Mouse (Mus musculus) MEL (cell line): Measurements from ENCODE around the gene Gla. TPM values are rescaled to one million over a fixed set of nuclear protein-coding genes. Genes with fewer than 3 reads are reported as not detected.

ENCODE experiments used
- DNase-seq: peaks from one replicate; pipeline ENCODE4 v3.0.0; 2011; ENCODE audit warnings: low read depth, low spot score
- H3K27ac ChIP-seq: 2 replicates; pipeline ENCODE4 v1.5.1; 2012; ENCODE audit warnings: low read depth, mild to moderate bottlenecking, control low read depth, low read length, moderate library complexity; ENCODE audit not compliant: control insufficient read depth
- H3K27me3 ChIP-seq, 2 experiments: fragments of 150-350 bp in 1 of 2; sonication (generic) in 1 of 2; 2 replicates each; pipeline ENCODE4 v1.6.1; 2012; ENCODE audit warnings: low read length in 2 of 2, mild to moderate bottlenecking in 2 of 2, improper control_type of control experiment in 1 of 2, moderate library complexity in 1 of 2; ENCODE audit not compliant: insufficient read depth in 2 of 2, control insufficient read depth in 1 of 2
- H3K36me3 ChIP-seq, 2 experiments: 2 replicates each; pipeline ENCODE4 v1.6.1; 2012 to 2014; ENCODE audit warnings: low read length in 2 of 2, improper control_type of control experiment in 1 of 2, inconsistent platforms in 1 of 2, mild to moderate bottlenecking in 1 of 2; ENCODE audit not compliant: insufficient read depth in 2 of 2, control insufficient read depth in 1 of 2
- H3K4me1 ChIP-seq, 2 experiments: fragments of 150-350 bp in 1 of 2; sonication (generic) in 1 of 2; 2 replicates each; pipeline ENCODE4 v1.6.1; 2012; ENCODE audit warnings: low read length in 2 of 2, improper control_type of control experiment in 1 of 2, mild to moderate bottlenecking in 1 of 2; ENCODE audit not compliant: insufficient read depth in 2 of 2, control insufficient read depth in 1 of 2
- H3K4me3 ChIP-seq, 2 experiments: fragments of 150-350 bp in 1 of 2; sonication (generic) in 1 of 2; 2 replicates each; pipeline ENCODE4 v1.5.1; 2012; ENCODE audit warnings: low read depth in 2 of 2, low read length in 2 of 2, mild to moderate bottlenecking in 2 of 2, moderate library complexity in 2 of 2, control low read depth in 1 of 2, improper control_type of control experiment in 1 of 2; ENCODE audit not compliant: control insufficient read depth in 1 of 2, insufficient read depth in 1 of 2
- H3K79me2 ChIP-seq: 2 replicates; pipeline ENCODE4 v1.6.1; 2012; ENCODE audit warnings: mild to moderate bottlenecking, low read length, moderate library complexity; ENCODE audit not compliant: control insufficient read depth, poor library complexity, insufficient read depth
- H3K9ac ChIP-seq: 2 replicates; pipeline ENCODE4 v1.6.1; 2012; ENCODE audit warnings: low read depth, mild to moderate bottlenecking, control low read depth, low read length, moderate library complexity; ENCODE audit not compliant: control insufficient read depth, poor library complexity, severe bottlenecking
- H3K9me3 ChIP-seq: fragments of 150-350 bp; sonication (generic); replicated peaks from 2 replicates; pipeline ENCODE4 v1.6.1; 2012; ENCODE audit warnings: mild to moderate bottlenecking, low read length, improper control_type of control experiment, moderate library complexity; ENCODE audit not compliant: insufficient read depth
- BHLHE40 ChIP-seq: IDR thresholded peaks from 2 replicates; pipeline ENCODE4 v1.6.1; 2012; ENCODE audit warnings: low read depth, mild to moderate bottlenecking, inconsistent platforms, low read length, improper control_type of control experiment, borderline replicate concordance
- CHD1 ChIP-seq: IDR thresholded peaks from 2 replicates; pipeline ENCODE4 v1.6.1; 2012; ENCODE audit warnings: low read depth, mild to moderate bottlenecking, inconsistent platforms, low read length, improper control_type of control experiment
- ELF1 ChIP-seq: IDR thresholded peaks from 2 replicates; pipeline ENCODE4 v1.6.1; 2014; ENCODE audit warnings: low read depth, mild to moderate bottlenecking, inconsistent platforms, low read length, improper control_type of control experiment, moderate library complexity
- KAT2A ChIP-seq: conservative IDR thresholded peaks from 2 replicates; pipeline ENCODE4 v1.6.1; 2012; ENCODE audit warnings: low read depth, low read length, improper control_type of control experiment, inconsistent platforms
- MAFK ChIP-seq: IDR thresholded peaks from 2 replicates; pipeline ENCODE4 v1.6.1; 2011; ENCODE audit warnings: low read depth, mild to moderate bottlenecking, low read length, improper control_type of control experiment, borderline replicate concordance
- MEF2A ChIP-seq: IDR thresholded peaks from 2 replicates; pipeline ENCODE4 v1.6.1; 2014; ENCODE audit warnings: low read depth, mild to moderate bottlenecking, inconsistent platforms, low read length, improper control_type of control experiment; ENCODE audit not compliant: poor library complexity, insufficient replicate concordance, severe bottlenecking; ENCODE audit errors: extremely low read depth
- NELFE ChIP-seq: IDR thresholded peaks from 2 replicates; pipeline ENCODE4 v1.6.1; 2011; ENCODE audit warnings: low read depth, low read length, improper control_type of control experiment
- NRF1 ChIP-seq: IDR thresholded peaks from 2 replicates; pipeline ENCODE4 v1.6.1; 2014; ENCODE audit warnings: low read depth, mild to moderate bottlenecking, inconsistent platforms, low read length, improper control_type of control experiment, moderate library complexity; ENCODE audit not compliant: poor library complexity, insufficient read depth, severe bottlenecking
- POLR2AphosphoS2 ChIP-seq: IDR thresholded peaks from 2 replicates; pipeline ENCODE4 v1.6.1; 2011; ENCODE audit warnings: low read length, improper control_type of control experiment
- RAD21 ChIP-seq: IDR thresholded peaks from 2 replicates; pipeline ENCODE4 v1.6.1; 2011; ENCODE audit warnings: mild to moderate bottlenecking, low read depth, low read length, improper control_type of control experiment
- SIN3A ChIP-seq: IDR thresholded peaks from 2 replicates; pipeline ENCODE4 v1.6.1; 2012; ENCODE audit warnings: low read length, improper control_type of control experiment, inconsistent platforms
- SMC3 ChIP-seq: IDR thresholded peaks from 2 replicates; pipeline ENCODE4 v1.6.1; 2011; ENCODE audit warnings: low read depth, low read length, improper control_type of control experiment
- TAL1 ChIP-seq: IDR thresholded peaks from 2 replicates; pipeline ENCODE4 v1.6.1; 2012; ENCODE audit warnings: mild to moderate bottlenecking, inconsistent platforms, low read length, moderate library complexity, mixed read lengths
- TBP ChIP-seq: IDR thresholded peaks from 2 replicates; pipeline ENCODE4 v1.8.0; 2011; ENCODE audit warnings: low read depth, low read length, improper control_type of control experiment
- TCF12 ChIP-seq: IDR thresholded peaks from 2 replicates; pipeline ENCODE4 v1.6.1; 2014; ENCODE audit warnings: low read depth, mild to moderate bottlenecking, inconsistent platforms, low read length, improper control_type of control experiment, moderate library complexity
- UBTF ChIP-seq: IDR thresholded peaks from 2 replicates; pipeline ENCODE4 v1.6.1; 2012; ENCODE audit warnings: low read depth, mild to moderate bottlenecking, inconsistent platforms, low read length, improper control_type of control experiment, moderate library complexity, borderline replicate concordance; ENCODE audit not compliant: insufficient read depth
- USF2 ChIP-seq, 2 experiments: IDR thresholded peaks; 2 replicates each; pipeline ENCODE4 v1.6.1; 2011 to 2012; ENCODE audit warnings: improper control_type of control experiment in 2 of 2, low read length in 2 of 2, borderline replicate concordance in 1 of 2, inconsistent platforms in 1 of 2, low read depth in 1 of 2, mild to moderate bottlenecking in 1 of 2; ENCODE audit not compliant: insufficient read depth in 1 of 2
- ZC3H11A ChIP-seq: IDR thresholded peaks from 2 replicates; pipeline ENCODE4 v1.6.1; 2012; ENCODE audit warnings: low read depth, mild to moderate bottlenecking, inconsistent platforms, low read length, improper control_type of control experiment
- ZKSCAN1 ChIP-seq: IDR thresholded peaks from 2 replicates; pipeline ENCODE4 v1.6.1; 2012; ENCODE audit warnings: low read depth, mild to moderate bottlenecking, inconsistent platforms, low read length, improper control_type of control experiment, moderate library complexity
- ZMIZ1 ChIP-seq: IDR thresholded peaks from 2 replicates; pipeline ENCODE4 v1.6.1; 2012; ENCODE audit warnings: low read depth, mild to moderate bottlenecking, inconsistent platforms, low read length, improper control_type of control experiment, moderate library complexity
- ZNF384 ChIP-seq: IDR thresholded peaks from 2 replicates; pipeline ENCODE4 v1.6.1; 2012; ENCODE audit warnings: low read depth, mild to moderate bottlenecking, inconsistent platforms, low read length, improper control_type of control experiment
- polyA plus RNA-seq, 2 experiments: library from polyadenylated mRNA; stranded (reverse) in 1 of 2; unstranded in 1 of 2; fragments of >175 nt in 1 of 2; fragments of >200 nt in 1 of 2; gene quantifications; 2 replicates each; pipeline versions ENCODE4 v1.2.1 to v1.2.4; 2012; ENCODE audit warnings: low replicate concordance in 2 of 2, low read depth in 1 of 2; ENCODE audit not compliant: insufficient read length in 2 of 2, insufficient read depth in 1 of 2, missing spikeins in 1 of 2
- total RNA-seq: library from RNA; depleted of rRNA; stranded (reverse); fragments of 300-350 nt; gene quantifications from 2 replicates; pipeline ENCODE4 v1.2.3, GENCODE M21; 2012

Gene Gla
- total and polyA plus RNA-seq, 3 experiments, result 10.2 to 17.0 TPM; not detected in 1

- Histone ChIP-seq H3K27ac (no peak overlapping the region), H3K4me3 (no peak overlapping the region), H3K79me2 (no peaks in the 10 kb centered on the region), H3K9me3 (no peaks in the 10 kb centered on the region), H3K36me3 (no peaks in the 10 kb centered on the region), H3K27me3 (peaks cover 7 to 11% of the 10 kb centered on the region in 2 experiments), H3K9ac (no peak overlapping the region), H3K4me1 (no peaks in the 10 kb centered on the region)
- no peak for DNase-seq
- TF ChIP-seq TBP, result no peak
- TF ChIP-seq TAL1, result no peak
- TF ChIP-seq UBTF, result no peak
- TF ChIP-seq BHLHE40, result no peak
- no peak for TF ChIP-seq NELFE
- no peak for TF ChIP-seq SMC3
- no peak for TF ChIP-seq ZMIZ1
- TF ChIP-seq SIN3A, result no peak
- no peak for TF ChIP-seq KAT2A
- TF ChIP-seq ZKSCAN1, result no peak
- no peak for TF ChIP-seq NRF1
- TF ChIP-seq RAD21, result no peak
- no peak for TF ChIP-seq MEF2A
- TF ChIP-seq ZNF384, result no peak
Observed at GRCm38 (mm10) chrX:134620254-134620865, 19.4 kb upstream of the Gla start.

- Histone ChIP-seq H3K27ac (no peak overlapping the region), H3K4me3 (no peak overlapping the region), H3K4me1 (no peaks in the 10 kb centered on the region), H3K9me3 (no peaks in the 10 kb centered on the region), H3K79me2 (no peaks in the 10 kb centered on the region), H3K9ac (no peak overlapping the region), H3K27me3 (peaks cover 7 to 11% of the 10 kb centered on the region in 2 experiments), H3K36me3 (no peaks in the 10 kb centered on the region)
- TF ChIP-seq ZC3H11A (no peak), ELF1 (no peak), UBTF (no peak), TCF12 (no peak), RAD21 (no peak), USF2 (IDR thresholded peaks at IDR 0.05; ENCODE audit: borderline replicate concordance in 1 of 2, insufficient read depth in 1 of 2, low read depth in 1 of 2, low read length in 2 of 2) (no peak), POLR2AphosphoS2 (no peak), TBP (no peak), MAFK (no peak), CHD1 (no peak)
- no peak for DNase-seq
Observed at GRCm38 (mm10) chrX:134619695-134620094, 18.8 kb upstream of the Gla start.
